Mouse (Mus musculus) heart, adult 18-20 months (tissue): ENCODE measurements around the gene Spin2c. TPM values are rescaled to one million over a fixed set of nuclear protein-coding genes. Genes with fewer than 3 reads are reported as not detected.

Experiments
- DNase-seq, 2 experiments: peaks; one replicate each; pipeline ENCODE4 v3.0.0; 2021 to 2022; ENCODE audit warnings: mixed read lengths in 1 of 2
- long read RNA-seq, 2 experiments: library from polyadenylated mRNA; stranded (forward); transcript quantifications; one replicate each; pipeline ENCODE4 v2.0.0; 2021
- total RNA-seq, 2 experiments: library from RNA; stranded (reverse); gene quantifications; 2 replicates each; pipeline ENCODE4 v1.2.3; 2021

Spin2c gene
- not detected for total RNA-seq
- long read RNA-seq, experiment 1: 0 reads
- long read RNA-seq, experiment 2: 0 reads

DNA sequence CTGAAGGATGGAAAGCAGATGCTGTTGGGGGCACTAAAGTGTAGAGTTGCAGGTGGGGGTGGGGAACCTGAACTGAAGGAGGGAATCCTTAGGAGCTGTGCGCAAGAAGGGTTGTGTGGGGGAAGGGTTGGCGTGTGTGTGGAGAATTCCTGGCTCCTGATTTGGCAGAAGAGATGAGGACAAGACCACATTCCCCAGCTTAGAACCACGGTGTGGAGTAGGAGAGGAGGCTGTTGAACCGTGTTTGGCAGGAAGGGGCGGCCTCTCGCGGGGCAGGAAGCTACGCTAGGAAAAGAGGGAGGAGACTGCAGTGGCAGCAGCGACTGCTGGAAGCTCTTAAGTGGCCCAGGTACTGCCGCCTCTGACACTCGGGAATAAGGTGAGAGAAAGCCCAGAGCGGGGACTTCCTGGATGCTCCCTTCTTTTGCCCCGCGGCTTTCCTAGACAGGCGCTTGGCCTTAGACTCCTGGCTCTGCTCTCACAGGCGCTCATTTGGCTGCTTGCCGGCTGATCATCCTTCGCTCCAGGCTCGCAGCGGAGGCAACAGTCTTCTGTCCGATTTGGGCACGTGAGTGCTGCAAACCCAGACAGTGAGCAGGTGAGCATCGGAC is at the start of gene Spin2c:
Spin2c (plus strand) TSS at position 275 of the 611 bp plus-strand sequence.
- DNase-seq: peak; percentile 25 to 34

DNA sequence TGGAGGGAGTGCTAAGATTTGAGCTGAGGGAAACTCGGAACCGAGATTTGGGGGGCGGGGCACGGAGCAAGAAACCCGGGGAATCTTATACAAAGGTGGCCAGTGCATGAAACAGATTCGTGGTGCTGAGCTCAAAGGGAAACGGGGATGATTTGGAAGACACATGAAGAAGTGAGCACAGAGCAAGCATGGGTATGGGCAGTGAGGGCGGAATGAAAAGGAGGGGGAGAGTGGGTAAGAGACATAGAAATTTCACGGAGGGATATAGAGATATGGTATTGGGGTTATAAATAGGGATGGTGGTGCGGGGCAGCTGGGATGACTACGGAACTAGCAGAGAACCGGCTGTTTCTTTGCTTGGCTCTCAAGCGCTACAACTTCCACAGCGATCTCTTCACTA is 581 bp downstream of the Spin2c start:
- no peak for DNase-seq

Other genes starting within 250 kb of the Spin2c start
- gene Kctd12b, start 135.8 kb upstream of the Spin2c start, total RNA-seq: 1 to 10 TPM; 3.8 to 5.4 TPM
- gene Nbdy, start 108.6 kb upstream of the Spin2c start, total RNA-seq: 10 to 100 TPM; 22.4 to 22.5 TPM
- gene Samt1, start 180.4 kb downstream of the Spin2c start, total RNA-seq: not detected
- gene 4921511M17Rik, start 201.6 kb downstream of the Spin2c start, total RNA-seq: not detected
- not detected for gene Gm10057, start 222.8 kb downstream of the Spin2c start, total RNA-seq